Mouse (Mus musculus) spleen, postnatal 4 days (tissue): ENCODE results near the gene Prdx5.

ENCODE experiments used
- DNase-seq, 2 experiments: peaks; one replicate each; pipeline ENCODE4 v3.0.0; 2022; ENCODE audit warnings: low spot score in 2 of 2

Prdx5 gene

DNA sequence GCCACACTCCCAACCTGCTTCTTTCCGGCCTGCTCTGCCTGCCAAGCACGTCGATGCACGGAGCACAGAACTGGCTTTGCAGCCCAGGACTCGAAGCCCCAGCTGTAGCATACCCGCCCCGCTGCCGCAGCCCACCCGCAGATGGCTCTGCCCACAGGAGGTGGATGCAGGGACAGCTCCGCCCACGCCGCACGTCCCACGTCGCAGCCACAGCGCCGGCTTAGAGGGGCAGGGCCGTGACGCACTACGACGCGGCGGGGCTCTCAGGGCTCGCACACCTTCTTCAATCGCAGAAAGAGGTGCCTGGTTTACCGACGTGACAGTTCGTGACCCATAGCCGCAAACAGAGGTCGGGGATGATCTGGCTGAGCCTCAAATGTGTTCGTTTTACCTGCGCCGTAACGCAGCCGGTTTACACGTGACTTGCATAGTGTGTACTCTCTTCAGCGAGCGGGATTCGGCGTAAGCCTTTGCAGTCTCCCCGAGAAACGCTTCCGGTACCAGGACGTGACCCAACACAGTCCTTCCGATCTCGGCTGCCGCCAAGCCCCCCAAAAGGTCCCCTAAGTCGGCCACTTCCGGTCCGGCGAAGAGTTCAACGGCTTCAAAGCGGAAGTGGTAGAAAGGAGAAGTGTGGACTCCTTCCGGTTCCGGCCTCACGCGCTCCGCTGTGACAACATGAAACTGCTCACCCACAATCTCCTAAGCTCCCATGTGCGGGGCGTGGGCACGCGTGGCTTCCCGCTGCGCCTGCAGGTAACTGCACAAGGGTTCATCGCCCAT lies at the start of gene Prdx5, which contains the start of gene Trmt112:
Prdx5 (minus strand) TSS at position 600 of the 783 bp plus-strand sequence.
Trmt112 (plus strand) TSS at position 192 of the 783 bp plus-strand sequence.
- DNase-seq, result peak; percentile 84 to 91

DNA sequence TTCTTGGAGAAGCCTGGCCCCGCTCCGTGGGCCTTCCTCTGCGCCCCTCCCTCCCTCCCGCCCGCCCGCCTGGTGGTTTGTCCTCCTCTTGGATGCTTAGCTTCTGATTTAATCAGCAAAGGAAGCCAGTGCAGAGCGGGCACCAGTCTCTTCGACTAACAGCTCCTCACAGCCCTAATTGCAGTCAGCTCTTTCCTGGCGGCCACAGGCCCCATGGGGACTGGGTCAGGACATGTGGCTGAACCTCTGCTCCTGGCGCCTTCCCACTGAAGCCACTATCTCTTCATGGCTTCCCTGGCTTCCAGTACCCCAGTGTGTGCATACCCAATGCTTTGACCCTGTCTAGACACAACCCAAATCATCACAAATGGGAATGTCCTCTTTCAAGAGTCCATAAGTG lies 46.6 kb upstream of the Prdx5 start:
- DNase-seq, result no peak

DNA sequence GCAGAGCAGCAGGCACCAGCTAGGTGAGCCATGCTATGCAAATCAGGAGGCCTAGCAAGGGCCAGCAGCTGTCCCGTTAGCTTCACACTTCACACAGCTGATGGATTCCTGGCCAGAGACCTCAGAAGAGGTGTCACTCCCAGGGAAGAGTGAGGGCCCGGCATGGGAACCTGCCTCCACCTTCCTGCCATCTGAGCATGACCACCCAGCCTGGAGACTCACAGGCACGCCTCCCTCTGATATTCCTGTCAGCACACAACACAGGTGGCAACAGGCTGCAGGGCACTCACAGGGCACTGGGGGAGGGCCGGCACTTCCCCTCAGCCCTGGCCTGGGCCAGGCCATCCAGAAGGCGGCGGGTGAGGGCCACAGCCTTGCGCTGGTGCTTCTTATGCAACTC lies 45.5 kb upstream of the Prdx5 start:
- DNase-seq, result no peak

DNA sequence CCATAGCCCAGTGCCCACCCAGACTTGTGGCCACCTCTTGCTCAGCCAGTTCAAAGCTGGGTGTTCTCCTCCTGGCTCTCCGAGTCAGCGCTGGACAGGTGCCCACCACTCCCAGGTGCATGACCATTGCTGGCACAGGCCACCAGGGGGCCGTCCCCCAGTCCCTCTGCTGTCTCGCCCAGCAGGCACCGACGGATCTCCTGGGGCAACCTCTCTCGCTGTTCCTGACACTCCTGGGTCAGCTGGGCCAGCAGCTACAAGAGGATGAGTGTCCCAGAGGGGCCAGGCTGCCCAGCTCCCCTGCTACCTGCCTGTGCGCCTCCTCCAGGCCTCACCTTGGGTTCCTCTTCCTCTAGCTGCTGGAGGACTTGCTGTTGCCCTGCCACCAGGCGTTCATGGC lies 44.1 kb upstream of the Prdx5 start:
- peak; percentile 48 to 78 for DNase-seq

DNA sequence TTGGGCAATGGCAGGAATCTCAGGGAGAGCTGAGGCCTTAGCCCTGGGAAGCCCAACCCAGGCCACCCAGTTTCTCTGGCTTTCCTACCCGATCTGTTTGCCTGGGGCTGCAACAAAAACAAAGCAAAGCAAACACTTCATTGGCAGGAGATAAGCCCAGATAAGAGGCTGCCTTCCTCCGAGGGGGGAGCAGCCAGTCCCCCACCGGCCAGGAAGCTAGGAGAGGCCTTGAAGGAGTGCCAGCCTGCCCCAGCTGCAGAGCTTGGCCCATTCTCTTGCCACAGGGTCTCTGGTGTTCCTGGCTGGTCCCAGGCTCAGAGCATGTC lies 42.8 kb upstream of the Prdx5 start:
- peak in 1 of 2 experiments; percentile 68 for DNase-seq

DNA sequence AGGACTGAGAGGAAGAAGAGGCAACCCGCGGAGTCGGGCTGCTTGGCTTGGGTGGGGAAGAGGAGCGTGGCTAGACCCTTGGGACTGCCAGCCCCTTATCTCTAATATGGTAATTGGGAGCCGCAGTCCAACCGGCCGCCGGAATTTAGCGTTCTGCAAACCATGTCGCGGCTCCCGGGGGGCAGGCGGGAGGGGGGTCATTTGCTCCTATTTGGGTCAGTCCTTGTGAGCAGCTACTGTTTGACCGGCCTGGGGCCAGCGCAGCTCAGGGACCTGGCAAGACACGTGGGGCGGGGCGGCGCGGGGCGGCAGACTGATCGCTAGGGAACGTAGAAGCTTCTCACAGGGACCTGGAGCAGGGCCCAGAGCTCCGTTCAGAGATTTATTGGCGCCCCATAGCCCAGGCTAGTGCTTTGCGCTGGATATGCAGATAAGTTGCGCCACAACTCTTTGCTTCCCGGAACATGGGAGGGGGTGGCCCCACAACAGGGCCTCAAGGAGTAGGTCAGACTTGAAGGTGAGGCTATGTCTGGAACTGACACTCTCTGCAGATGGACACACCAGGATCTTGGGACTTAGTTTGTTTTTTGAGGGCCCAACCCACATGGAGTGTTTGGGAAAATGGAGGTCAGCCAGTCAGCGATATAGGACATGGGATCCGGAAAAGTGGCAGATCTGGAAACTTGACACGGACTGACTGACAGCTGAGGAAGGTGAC lies 42.2 kb upstream of the Prdx5 start:
- DNase-seq, result peak; percentile 62 to 82

DNA sequence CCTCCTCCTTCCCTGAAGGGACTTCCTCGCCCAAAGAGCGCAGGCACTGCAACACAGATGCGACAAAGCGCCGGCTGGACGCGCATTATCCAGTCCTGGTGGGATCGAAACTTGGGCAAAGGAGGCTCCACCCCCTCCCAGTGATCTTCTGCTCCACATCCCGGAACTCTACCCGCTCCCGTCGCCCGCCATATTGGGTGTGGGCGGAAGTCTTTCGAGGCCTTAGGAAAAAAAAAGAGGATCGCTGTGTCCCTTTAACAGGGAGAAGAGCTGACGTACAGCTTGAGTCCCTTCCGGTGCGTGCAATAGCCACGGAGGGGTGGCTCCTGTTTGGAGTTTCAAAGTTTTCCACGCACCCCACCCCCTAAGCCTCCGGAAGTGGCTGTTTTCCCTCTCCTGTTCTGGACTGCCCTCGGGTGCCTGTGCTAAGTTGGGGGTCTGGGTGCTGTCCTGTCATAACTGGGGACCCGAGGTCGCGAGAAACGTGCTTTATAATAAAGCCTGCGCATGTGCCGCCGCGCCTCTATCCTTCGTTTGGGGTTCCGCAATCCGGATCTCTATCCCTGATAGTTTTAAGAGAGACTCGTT lies 41.6 kb upstream of the Prdx5 start:
- peak; percentile 76 to 85 for DNase-seq

DNA sequence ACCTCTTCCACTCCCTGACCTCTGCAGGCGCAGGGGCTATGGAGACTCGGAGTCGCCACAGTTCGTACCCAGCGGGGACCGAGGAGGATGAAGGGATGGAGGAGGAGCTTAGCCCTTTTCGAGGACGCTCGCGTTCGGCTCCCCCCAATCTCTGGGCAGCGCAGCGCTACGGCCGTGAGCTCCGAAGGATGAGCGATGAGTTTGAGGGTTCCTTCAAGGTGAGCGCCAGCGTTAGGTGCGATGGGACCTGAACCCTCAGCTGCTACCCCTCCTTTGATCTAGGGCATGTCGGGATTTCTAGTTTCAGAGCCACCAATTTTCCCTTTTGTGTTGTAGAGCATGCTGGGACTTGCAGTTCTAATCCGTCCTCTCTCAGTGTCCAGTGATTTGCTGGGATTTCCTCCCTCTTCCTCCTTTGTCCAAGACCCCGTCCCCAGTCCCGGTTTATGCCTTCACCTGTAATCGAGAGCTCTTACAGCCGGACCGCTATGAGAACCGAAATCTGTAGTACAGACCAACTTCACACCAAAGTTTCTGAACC lies 40.8 kb upstream of the Prdx5 start:
- peak in 1 of 2 experiments; percentile 68 for DNase-seq

DNA sequence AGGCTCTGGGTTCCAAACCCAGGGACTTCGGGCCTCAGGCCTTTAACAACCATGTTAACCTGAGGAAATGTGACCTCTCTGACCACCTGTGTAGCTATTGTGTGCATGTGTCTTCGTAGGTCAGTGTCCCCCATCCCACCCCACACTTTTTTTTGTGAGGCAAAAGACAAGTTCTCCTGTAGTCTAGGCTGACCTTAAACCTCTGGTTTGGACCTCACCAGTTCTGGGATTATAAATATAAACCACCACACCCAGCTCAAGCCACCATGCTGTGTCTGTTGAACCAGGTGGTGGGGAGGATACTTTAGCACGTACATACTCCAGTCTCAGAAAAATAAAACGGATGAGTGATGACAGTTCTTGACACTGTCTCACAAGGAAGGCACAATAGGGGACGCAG lies 40.0 kb upstream of the Prdx5 start:
- DNase-seq, result no peak

DNA sequence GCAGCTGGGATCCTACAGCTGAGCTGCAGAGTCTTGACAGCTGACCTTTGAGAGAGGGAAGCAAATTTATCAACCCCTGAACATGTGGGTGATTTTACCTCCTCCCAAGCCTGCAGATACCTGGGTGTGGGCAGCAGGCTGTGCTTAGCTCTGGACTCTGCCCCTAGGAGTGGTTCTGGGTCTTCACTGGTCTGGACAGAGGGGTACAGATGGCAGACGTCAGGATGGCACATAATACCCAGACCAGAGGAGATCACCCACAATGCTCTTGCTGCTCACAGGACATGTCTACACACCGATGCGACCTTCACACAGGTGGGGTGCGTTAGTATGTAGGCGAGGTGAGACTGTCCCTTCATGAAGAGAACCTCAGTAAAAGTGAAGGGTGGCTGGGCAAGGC lies 39.6 kb upstream of the Prdx5 start:
- DNase-seq, result no peak

DNA sequence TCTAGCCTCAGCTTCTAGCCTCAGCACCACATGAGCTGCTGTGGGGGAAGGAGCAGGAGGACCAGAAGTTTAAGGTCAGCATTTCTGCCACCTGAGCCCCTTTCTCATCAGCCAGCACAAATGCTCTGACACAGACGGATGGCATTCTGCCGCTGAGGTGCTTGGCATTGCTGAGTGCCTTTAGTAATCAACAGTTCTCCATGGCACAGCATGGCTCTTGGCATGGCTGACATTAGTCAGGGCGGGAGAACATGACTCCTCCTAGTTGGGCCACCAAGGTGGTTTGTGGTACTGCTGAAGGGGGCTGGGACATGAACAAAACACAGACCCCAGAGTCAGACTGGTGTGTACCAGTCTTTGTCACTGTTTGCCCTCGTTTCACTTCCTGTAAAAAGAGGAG lies 38.3 kb upstream of the Prdx5 start:
- DNase-seq, result no peak

DNA sequence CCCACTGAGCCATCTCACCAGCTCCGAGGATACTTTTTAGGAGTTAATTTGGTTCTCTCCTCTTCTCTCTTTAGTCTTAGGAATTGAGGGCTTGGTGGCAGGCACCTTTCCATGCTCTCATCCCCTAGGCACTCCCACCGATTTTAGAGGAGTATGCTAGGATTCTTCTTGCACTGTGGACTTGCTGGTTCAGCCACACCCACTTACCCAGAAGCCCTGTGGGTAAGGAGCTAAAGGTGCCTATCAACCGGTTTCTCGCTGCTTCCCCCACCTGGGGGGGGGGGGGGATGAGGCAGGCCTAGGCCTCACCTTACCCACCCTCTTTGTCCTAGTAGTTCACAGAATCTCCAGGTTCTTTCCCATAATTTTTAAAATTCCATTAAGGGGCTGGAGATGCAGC lies 37.8 kb upstream of the Prdx5 start:
- DNase-seq, result no peak

DNA sequence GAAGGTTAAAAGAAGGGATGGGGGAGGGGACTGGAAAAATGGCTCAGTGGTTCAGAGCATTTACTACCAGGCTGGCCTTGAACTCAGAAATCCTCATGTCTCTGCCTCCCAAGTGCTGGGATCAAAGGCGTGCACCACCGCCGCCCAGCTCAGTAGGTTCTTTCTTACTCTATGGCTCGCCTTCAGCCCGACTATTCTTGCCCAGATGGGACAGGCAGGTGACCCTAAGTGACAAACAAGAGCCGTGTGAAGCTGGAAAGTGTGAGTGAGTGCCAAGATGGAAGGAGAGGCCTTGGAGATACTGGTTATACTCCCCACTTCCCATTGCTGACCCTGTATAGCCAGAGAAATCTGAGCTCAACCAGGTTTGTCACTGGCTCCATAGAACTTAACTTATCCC lies 33.8 kb upstream of the Prdx5 start:
- DNase-seq, result no peak

DNA sequence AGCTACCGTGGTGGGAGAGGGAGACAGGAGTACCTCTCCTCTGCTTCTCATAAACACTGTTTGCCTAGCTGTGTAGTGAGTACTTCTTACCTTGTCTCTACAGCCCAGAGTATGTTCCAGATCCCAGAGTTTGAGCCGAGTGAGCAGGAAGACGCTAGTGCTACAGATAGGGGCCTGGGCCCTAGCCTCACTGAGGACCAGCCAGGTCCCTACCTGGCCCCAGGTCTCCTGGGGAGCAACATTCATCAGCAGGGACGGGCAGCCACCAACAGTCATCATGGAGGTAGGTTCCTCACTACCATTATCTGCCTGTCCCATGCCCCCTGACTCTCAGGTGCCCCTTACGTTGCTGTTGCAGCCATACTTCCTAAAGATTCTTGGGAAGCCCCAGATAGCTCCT lies 32.9 kb upstream of the Prdx5 start:
- DNase-seq, result peak in 1 of 2 experiments; percentile 61

DNA sequence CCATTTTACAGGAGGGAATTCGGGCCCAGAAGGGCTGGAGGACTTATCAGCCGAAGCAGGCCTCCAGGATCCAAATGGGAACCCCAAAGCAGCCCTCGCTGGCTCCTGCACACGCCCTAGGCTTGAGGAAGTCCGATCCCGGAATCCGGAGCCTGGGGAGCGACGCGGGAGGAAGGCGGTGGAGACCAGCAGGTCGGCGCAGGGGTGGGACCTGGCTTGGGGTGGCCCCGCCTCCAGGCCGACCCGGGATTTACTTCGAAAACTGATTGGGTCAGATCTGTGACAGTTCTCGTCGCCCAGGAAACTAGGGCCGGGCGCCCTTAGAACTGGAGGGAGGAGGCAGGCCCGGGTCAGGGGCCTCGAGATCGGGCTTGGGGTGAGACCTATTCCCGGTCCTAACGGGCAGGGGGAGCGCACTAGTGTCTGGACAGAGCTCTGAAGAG lies 32.4 kb upstream of the Prdx5 start, which contains the start of gene Gpr137:
Gpr137 (minus strand) TSS at position 232 of the 443 bp plus-strand sequence.
- peak; percentile 93 to 94 for DNase-seq

DNA sequence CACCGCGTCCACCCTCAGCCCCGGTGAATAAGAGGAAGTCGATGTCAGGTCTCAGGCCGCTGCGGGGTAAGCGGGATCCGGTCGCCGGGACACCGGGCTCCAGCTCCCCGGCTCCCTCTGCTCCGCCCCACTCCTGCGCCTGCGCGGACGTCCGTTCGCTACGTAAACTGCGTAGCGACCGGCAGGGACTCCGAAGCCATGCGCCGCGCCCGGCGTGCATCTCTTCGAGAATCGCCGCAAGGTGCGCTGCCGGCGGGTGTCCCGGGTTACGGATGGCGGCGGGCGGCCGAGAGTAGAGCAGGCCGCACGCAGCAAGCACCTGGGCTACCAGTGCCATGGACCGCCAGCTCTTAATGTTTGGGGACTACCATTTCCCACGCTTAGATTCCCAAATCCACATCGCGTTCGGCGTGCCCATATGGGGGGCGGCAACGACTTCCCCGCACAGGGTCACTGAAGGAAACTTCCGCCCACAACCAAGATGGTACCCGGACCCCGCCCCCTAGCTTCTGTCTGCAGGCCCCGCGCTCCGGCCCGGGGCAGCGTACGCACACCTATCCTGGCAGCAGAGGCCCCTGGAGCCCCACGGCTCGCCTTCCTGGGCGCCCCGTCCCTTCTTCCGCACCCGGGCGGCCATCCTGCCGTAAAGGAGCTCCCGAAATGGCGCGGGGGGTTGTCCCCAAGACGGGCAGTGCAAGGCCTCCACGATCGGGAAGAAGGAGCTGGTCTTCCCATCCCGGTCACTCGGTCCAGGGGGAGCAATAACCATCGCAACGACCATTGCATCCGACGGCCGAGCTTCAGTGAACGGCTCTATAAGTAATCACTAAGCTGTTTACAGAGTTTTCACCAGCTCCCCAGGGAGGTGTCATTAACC lies 31.7 kb upstream of the Prdx5 start, which contains the start of gene Bad:
Bad (plus strand) TSS at position 490 of the 877 bp plus-strand sequence.
- peak; percentile 95 to 99 for DNase-seq

DNA sequence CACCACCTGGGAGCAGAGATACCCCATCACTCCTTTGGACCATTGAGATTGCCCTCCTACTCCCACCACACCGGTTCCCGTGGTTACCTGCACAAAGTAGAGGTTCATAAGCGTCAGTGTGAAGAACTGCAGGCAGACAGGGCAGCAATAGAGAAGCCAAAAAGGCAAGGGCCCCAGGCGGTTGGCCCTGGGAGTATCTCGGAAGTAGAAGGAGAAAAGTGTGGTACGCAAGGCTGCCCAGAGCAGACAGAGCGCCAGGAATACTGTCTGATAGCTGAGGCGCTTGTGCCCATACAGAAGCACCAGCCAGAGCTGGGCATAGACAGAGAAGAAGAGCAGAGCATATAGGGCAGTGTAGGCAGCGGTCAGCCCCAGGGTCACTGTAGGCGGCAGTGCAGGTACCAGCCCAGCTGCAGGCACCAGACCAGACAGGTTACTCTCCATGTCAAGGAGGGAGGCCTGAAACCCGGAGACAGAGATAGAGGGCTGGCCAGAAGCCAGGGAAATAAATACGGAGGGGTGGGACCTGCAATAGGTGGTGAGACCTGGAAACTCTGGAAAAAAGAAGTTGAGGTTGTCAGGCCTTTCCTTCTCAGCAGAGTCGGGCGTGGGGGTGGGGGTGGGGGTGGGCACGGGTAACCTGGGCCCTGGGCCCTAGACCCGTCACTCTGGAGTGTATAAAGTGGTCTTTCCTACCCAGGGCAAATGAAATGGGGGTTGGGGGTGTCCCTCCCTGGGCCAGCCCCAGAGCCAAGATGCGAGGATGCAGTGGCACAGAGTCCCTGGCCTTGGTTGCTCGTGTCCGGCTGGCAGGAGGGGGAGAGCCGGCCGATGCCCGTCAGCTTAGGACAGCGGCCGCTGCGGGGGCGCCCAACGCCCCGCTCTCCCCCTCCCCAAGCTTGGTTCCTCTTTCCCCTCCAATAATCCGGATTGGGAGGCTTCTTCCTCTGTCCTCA lies 30.8 kb upstream of the Prdx5 start:
- DNase-seq, result peak in 1 of 2 experiments; percentile 65

DNA sequence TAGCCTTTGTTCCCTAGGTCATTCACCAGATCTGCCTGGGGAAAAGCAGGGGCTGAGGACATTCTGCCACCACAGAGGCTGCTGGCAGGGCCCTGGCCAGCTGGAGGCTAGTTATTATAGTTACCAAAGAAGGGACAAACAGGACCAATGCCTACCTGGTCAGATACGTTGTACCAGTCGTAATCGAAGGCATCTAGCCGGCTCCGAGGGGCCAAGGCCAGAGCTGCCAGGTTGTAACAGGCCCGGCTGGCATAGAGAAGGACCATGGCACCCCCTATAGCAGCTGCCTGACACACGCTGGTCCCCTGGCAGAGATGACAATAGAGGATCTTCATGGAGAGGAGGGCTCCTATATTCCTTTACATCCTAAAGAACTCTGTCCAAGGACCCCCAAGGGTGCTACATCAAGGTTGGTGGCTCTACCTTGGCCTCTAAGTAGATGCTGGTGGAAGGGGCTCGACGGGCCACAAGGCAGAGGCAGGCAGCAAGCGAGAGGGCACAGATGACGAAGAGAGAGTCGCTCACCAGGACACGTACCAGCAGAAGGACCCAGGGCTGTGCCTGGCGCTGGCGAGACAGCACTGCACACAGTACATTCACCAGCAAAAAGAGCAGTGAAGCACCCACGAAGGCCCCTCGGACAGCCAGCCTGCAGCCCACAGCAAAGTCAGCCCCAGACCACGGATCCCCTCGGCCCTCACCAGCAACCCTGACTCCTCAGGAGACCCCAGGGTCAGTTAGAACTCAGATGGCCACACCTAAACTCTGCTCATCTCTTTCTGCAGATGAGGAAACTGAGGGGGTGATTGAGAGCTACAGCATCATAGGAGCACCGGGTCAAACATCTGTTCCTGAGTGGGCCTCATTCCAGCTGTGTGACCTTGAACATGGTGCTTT lies 29.4 kb upstream of the Prdx5 start:
- peak in 1 of 2 experiments; percentile 63 for DNase-seq
